In genomic region chr11:24107414-24107813, GRCm38 (mm10) we compare ENCODE assay signal across 31 mouse cellular contexts. TPM values are rescaled to one million over a fixed set of nuclear protein-coding genes. Genes with fewer than 3 reads are reported as not detected.
DNase-seq lines count a peak whose midpoint lies in the region; ATAC-seq and TF ChIP-seq lines count a peak whose summit lies in the region.
"Had no signal": no experiment of that assay in that cellular context is flagged by ENCODE, and none has a peak within 500 bp of the region (broad histone marks: within the 10 kb centered on the region; RNA-seq: fewer than 3 reads in every experiment).

No protein-coding gene starts in this region.

- 61% methylated on average over 5 of the region's 5 CpGs for WGBS in forebrain, postnatal 0 days
- 89% methylated on average over 5 of the region's 5 CpGs for WGBS in forebrain, embryonic 10.5 days
- 77% methylated on average over 5 of the region's 5 CpGs for WGBS in intestine, embryonic 16.5 days

- no peak for ATAC-seq in forebrain, postnatal 0 days
- ATAC-seq in intestine, embryonic 16.5 days, result no peak
- ATAC-seq: activated CD4-positive, CD25-positive, alpha-beta regulatory T cell, adult 4 months; CD4-positive, CD25-positive, alpha-beta regulatory T cell, adult 4 months had no signal

- no peak overlapping the region; the same call in 1 of the 2 replicates for H3K9ac ChIP-seq in forebrain, postnatal 0 days
- no peak overlapping the region for H3K9ac ChIP-seq in intestine, embryonic 16.5 days (ENCODE audit: low read depth, low read length)
- H3K9ac ChIP-seq: hindbrain, embryonic 12.5 days; hindbrain, embryonic 15.5 days had no signal

- H3K27me3 ChIP-seq in forebrain, postnatal 0 days (ENCODE audit: insufficient read depth, low read length), result no peaks in the 10 kb centered on the region
- no peaks in the 10 kb centered on the region for H3K27me3 ChIP-seq in forebrain, embryonic 10.5 days (ENCODE audit: poor library complexity, severe bottlenecking)
- H3K27me3 ChIP-seq in intestine, embryonic 16.5 days (replicated peaks; ENCODE audit: control insufficient read depth, insufficient read depth, low read length), result no peaks in the 10 kb centered on the region
- H3K27me3 ChIP-seq: hindbrain, embryonic 12.5 days; hindbrain, embryonic 15.5 days had no signal

- H3K9me3 ChIP-seq in forebrain, postnatal 0 days (ENCODE audit: low read length), result no peaks in the 10 kb centered on the region
- H3K9me3 ChIP-seq in forebrain, embryonic 10.5 days, result no peaks in the 10 kb centered on the region
- no peaks in the 10 kb centered on the region for H3K9me3 ChIP-seq in intestine, embryonic 16.5 days (ENCODE audit: control insufficient read depth, low read length)
- H3K9me3 ChIP-seq: hindbrain, embryonic 12.5 days; hindbrain, embryonic 15.5 days had no signal

- H3K4me2 ChIP-seq in forebrain, postnatal 0 days (ENCODE audit: low read depth), result no peak overlapping the region
- H3K4me2 ChIP-seq in intestine, embryonic 16.5 days (ENCODE audit: low read depth, low read length), result no peak overlapping the region
- H3K4me2 ChIP-seq: heart, embryonic 11.5 days; hindbrain, embryonic 12.5 days; hindbrain, embryonic 15.5 days had no signal

- DNase-seq in forebrain, postnatal 0 days, result no peak
- DNase-seq in forebrain, embryonic 10.5 days (ENCODE audit: extremely low spot score, low spot score), result no peak
- peak; percentile 55 for DNase-seq in layer of hippocampus, adult 11-12 months (ENCODE audit: low spot score)
- no peak for DNase-seq in layer of hippocampus, adult 9-10 months (ENCODE audit: low spot score)
- no peak for DNase-seq in left cerebral cortex, adult 2 months (ENCODE audit: extremely low spot score in 1 of 2, low spot score in 2 of 2)
- DNase-seq in left cerebral cortex, postnatal 10 days (ENCODE audit: extremely low spot score in 1 of 2, low spot score in 2 of 2), result no peak
- peak; percentile 74 for DNase-seq in brain, adult 2 months (ENCODE audit: low read depth, low spot score)
- DNase-seq: adrenal gland, adult 8-10 months; adrenal gland, postnatal 25 days; cerebellum, adult 18-20 months; cerebellum, adult 9-10 months; cerebellum, postnatal 14 days; gastrocnemius, postnatal 25 days had no signal

- no peak overlapping the region for H3K4me3 ChIP-seq in forebrain, postnatal 0 days (ENCODE audit: low read depth, low read length)
- H3K4me3 ChIP-seq in forebrain, embryonic 10.5 days, result no peak overlapping the region
- H3K4me3 ChIP-seq in left cerebral cortex, adult 2 months, result no peak overlapping the region
- H3K4me3 ChIP-seq in intestine, embryonic 16.5 days (ENCODE audit: low read length), result no peak overlapping the region
- H3K4me3 ChIP-seq: hindbrain, embryonic 12.5 days; hindbrain, embryonic 15.5 days had no signal

- no peaks in the 10 kb centered on the region for H3K36me3 ChIP-seq in forebrain, postnatal 0 days (ENCODE audit: insufficient read depth)
- peaks cover 14% of the 10 kb centered on the region; the same call in 1 of the 2 replicates for H3K36me3 ChIP-seq in forebrain, embryonic 10.5 days (replicated peaks)
- no peaks in the 10 kb centered on the region for H3K36me3 ChIP-seq in intestine, embryonic 16.5 days (ENCODE audit: control insufficient read depth, insufficient read depth, low read length)
- H3K36me3 ChIP-seq: hindbrain, embryonic 12.5 days; hindbrain, embryonic 15.5 days had no signal

- H3K4me1 ChIP-seq in forebrain, postnatal 0 days (ENCODE audit: insufficient read depth), result peaks cover 11% of the 10 kb centered on the region
- peaks cover 18% of the 10 kb centered on the region for H3K4me1 ChIP-seq in forebrain, embryonic 10.5 days
- peaks cover 7% of the 10 kb centered on the region; the same call in 1 of the 2 replicates for H3K4me1 ChIP-seq in intestine, embryonic 16.5 days (ENCODE audit: control insufficient read depth, insufficient read depth, low read length)

- TF ChIP-seq CTCF in forebrain, postnatal 0 days (IDR thresholded peaks at IDR 0.05; ENCODE audit: low read depth), result no peak
- no peak for TF ChIP-seq CTCF in left cerebral cortex, adult 2 months (IDR thresholded peaks at IDR 0.05)

- H3K27ac ChIP-seq in forebrain, postnatal 0 days (ENCODE audit: low read depth, low read length), result peak overlapping the region; percentile 15; the same call in 1 of the 2 replicates
- H3K27ac ChIP-seq in forebrain, embryonic 10.5 days, result no peak overlapping the region
- H3K27ac ChIP-seq in left cerebral cortex, adult 2 months, result peak overlapping the region; percentile 64; the same call in 1 of the 2 replicates
- H3K27ac ChIP-seq in intestine, embryonic 16.5 days (ENCODE audit: low read length), result no peak overlapping the region
- H3K27ac ChIP-seq: hindbrain, embryonic 12.5 days; hindbrain, embryonic 15.5 days had no signal

- intact Hi-C loops in left cerebral cortex, adult 2 months (cut with DNase I), result no loop called here
- intact Hi-C loops in left cerebral cortex, postnatal 10 days (cut with DNase I), result no loop called here

RNA-seq across cellular contexts. Expression of gene Bcl11a, which starts 29.6 kb away (rescaled TPM):
- total RNA-seq in forebrain, postnatal 0 days (2014; rRNA removed), result 70.8 and 85.9 TPM in 2 replicates
- 173 and 174 TPM in 2 replicates for polyA plus RNA-seq in forebrain, postnatal 0 days (2015; fragmentation: Nextera tagmentation; extraction: Ambion mirVana)
- 37.6 and 44.1 TPM in 2 replicates for polyA plus RNA-seq in forebrain, embryonic 10.5 days (2016; fragmentation: Nextera tagmentation; extraction: Ambion mirVana)
- total RNA-seq in left cerebral cortex, adult 2 months (2021), result 100 to 1,000 TPM; 101 to 103 TPM
- total RNA-seq in left cerebral cortex, postnatal 10 days (2021), result 100 to 1,000 TPM; 142 to 145 TPM
- 13.1 and 14.8 TPM in 2 replicates for polyA plus RNA-seq in intestine, embryonic 16.5 days (2015; fragmentation: Nextera tagmentation; extraction: Ambion mirVana)
- polyA plus RNA-seq: C2C12 had no signal

RNA-seq across cellular contexts. Expression of gene A830031A19Rik, which starts 32.6 kb away (rescaled TPM):
- total RNA-seq in forebrain, postnatal 0 days (2014; rRNA removed), result 1.8 TPM in 1 of 2 replicates, not detected in the other
- 0.26 and 0.63 TPM in 2 replicates for polyA plus RNA-seq in forebrain, postnatal 0 days (2015; fragmentation: Nextera tagmentation; extraction: Ambion mirVana)
- not detected in 2 replicates for polyA plus RNA-seq in forebrain, embryonic 10.5 days (2016; fragmentation: Nextera tagmentation; extraction: Ambion mirVana)
- 1 to 10 TPM in 1 of 2 experiments, under 1 TPM in 1; 0.82 to 1.4 TPM for total RNA-seq in left cerebral cortex, adult 2 months (2021)
- under 1 TPM; 0.49 to 0.94 TPM for total RNA-seq in left cerebral cortex, postnatal 10 days (2021)
- not detected in 2 replicates for polyA plus RNA-seq in intestine, embryonic 16.5 days (2015; fragmentation: Nextera tagmentation; extraction: Ambion mirVana)
- total RNA-seq: adrenal gland, adult 8-10 months; adrenal gland, postnatal 25 days; gastrocnemius, adult 8-10 months; gastrocnemius, postnatal 25 days; heart, adult 8-10 months; heart, postnatal 25 days; hematopoietic stem cell, adult 5-6 weeks had no signal
- polyA plus RNA-seq: activated CD4-positive, CD25-positive, alpha-beta regulatory T cell, adult 4 months; C2C12; CD4-positive, CD25-positive, alpha-beta regulatory T cell, adult 4 months; embryonic facial prominence, embryonic 11.5 days; embryonic facial prominence, embryonic 14.5 days; forebrain, embryonic 11.5 days; gonadal fat pad, adult 2 months; heart, embryonic 11.5 days; heart, embryonic 14.5 days; heart, postnatal 0 days; hindbrain, embryonic 12.5 days; hindbrain, embryonic 15.5 days; intestine, embryonic 14.5 days had no signal

Comparison
In these comparisons a context has a peak if more than half of its experiments do, and no peak if none do; other contexts are left out.
1. DNase-seq: peak in layer of hippocampus, adult 11-12 months (single experiment) and brain, adult 2 months (single experiment); none in forebrain, postnatal 0 days (single experiment), forebrain, embryonic 10.5 days (single experiment), layer of hippocampus, adult 9-10 months (single experiment), left cerebral cortex, adult 2 months (0 of 2) and left cerebral cortex, postnatal 10 days (0 of 2).
2. H3K27ac ChIP-seq: peak in forebrain, postnatal 0 days (single experiment) and left cerebral cortex, adult 2 months (single experiment); none in forebrain, embryonic 10.5 days (single experiment) and intestine, embryonic 16.5 days (single experiment).